Mouse (Mus musculus): ENCODE measurements around the gene Mettl14.
"Not testable (repeated sequence)": the region's sequence is repeated elsewhere in the genome, so short reads cannot be mapped to it uniquely, and the experiment has no call there.

Gene Mettl14

GRCm38 (mm10) chr3:123366820-123367219 lies 19.1 kb downstream of the Mettl14 start:
- not testable (repeated sequence) for DNase-seq (ENCODE audit: low read depth in 2 of 2, low spot score in 2 of 2)

DNA sequence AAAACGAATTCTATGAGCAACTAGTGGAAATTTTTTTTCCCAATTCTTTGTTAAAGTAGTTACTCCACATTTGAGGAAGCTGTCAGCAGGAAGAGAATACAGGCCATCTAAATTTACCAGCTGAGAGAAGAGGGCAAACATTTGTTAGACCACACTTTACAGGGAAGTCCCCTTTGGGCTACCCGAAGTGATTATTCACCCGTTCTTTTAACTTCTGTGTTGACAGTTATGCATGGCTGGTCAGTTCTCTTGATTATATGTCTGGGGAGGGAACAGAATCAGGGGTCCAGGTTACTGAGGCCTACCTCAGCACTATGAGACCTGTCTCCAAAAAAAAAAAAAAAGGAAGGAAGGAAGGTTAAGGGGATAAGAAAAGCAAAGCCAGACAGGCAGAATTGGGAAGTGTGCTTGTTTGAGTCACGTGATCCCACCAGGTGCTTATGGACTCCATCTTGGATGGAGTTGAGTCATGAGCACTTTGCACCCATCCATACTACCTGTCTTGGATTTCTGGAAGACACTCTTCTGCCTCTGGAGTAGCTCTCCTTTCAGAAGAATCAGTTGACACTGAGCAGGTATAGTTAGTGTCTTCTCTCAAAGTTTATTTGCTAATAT lies 29.4 kb downstream of the Mettl14 start:
- DNase-seq (ENCODE audit: low read depth in 2 of 2, low spot score in 2 of 2): no peak

DNA sequence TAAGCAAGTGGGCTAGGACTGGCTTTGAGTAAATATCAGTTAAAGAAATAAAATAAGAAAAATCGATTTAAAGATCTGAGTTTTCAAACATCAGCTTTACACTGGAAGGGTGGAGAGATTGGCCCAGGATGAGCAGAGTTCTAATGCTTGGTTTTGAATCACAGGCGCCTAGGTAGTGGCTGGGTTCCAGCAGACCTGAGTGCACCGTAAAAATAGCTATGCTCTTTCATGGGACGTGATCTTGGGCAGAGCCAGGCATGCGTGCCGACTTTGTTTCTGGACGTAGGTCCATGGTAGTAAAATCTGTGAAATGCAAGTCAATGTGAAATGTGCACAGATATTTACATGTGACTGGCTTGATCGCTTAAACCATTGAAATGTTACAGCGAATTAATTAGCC lies 31.5 kb downstream of the Mettl14 start:
- no peak for DNase-seq (ENCODE audit: low read depth in 2 of 2, low spot score in 2 of 2)

- DNase-seq (ENCODE audit: low read depth in 2 of 2, low spot score in 2 of 2): no peak
Measured at GRCm38 (mm10) chr3:123353661-123354060, 32.2 kb downstream of the Mettl14 start.

- DNase-seq (ENCODE audit: low read depth in 2 of 2, low spot score in 2 of 2): peak; percentile 10 to 37
Measured at GRCm38 (mm10) chr3:123353183-123353582, 32.7 kb downstream of the Mettl14 start.

GRCm38 (mm10) chr3:123351519-123351918 lies 34.4 kb downstream of the Mettl14 start:
- no peak for DNase-seq (ENCODE audit: low read depth in 2 of 2, low spot score in 2 of 2)

- DNase-seq (ENCODE audit: low read depth in 2 of 2, low spot score in 2 of 2): no peak
Measured at GRCm38 (mm10) chr3:123350602-123351001, 35.3 kb downstream of the Mettl14 start.

DNA sequence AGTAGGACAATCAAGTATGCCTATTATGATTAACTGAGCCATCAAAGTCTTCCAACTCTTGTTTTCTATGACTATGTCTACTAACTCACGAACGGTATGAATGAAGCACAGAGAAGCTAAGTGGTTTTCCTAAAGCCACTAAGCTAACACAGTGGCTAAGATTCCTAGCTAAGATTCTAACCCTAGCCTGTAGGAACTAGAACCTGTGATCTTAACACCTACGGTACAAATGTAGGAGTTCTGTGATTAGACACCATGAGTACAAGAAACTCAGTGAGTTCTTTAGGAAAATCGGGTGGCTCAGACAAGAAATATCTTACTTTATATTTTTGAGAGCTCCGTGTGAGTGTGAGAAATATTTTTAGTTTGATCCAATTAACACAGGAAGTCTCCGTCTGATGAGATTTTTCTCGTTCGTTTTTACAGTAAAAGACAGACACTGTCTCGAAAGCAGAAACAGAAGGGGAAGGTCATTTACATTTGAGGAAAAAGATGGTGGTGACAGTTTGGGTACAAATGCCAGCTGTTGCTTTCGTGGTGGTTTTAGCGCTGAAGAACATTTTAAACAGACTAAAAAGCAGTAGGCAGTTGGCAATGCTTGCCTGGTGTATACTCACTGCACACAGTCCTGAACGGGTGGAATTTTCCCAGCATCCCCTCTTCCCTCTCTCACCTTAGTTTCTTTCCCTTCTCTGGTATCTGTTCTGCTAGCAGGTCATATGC lies 37.7 kb downstream of the Mettl14 start:
- no peak for DNase-seq (ENCODE audit: low read depth in 2 of 2, low spot score in 2 of 2)

DNA sequence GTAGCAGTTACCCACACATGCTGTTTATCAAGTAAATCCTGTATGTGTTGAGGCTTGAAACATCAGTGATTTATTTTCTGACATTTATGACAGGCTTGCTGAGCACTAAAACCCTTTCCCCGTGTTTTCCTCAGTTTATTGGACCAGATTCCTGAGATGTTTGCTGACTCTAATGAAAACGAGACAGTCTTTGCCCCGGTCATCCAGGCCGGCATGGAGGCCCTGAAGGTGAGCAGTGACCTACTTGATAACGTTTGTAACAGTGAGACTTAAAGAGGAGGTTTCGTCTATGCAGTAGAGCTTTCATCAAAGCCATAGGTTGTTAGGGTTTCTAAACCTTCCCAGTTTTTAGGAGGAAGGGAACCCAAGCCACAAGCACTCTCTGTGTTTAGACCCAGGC lies 42.2 kb downstream of the Mettl14 start:
- DNase-seq (ENCODE audit: low read depth in 2 of 2, low spot score in 2 of 2): no peak

DNA sequence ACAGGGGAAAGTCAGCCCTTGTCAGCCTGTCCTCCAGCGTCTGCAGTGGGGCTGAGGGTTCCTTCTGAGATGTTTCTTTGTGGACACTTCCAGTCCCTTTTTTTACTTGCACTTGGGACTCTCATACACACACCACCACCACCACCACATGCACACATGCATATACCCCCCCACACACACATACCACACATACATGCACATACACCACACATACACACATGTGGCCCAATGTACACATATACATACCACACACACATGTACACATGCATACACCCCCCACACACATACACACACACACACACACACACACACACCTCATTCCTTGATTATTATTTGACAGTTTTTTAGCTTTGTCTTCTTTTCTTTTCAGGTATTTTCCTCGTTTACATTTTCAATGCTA lies 44.9 kb downstream of the Mettl14 start:
- DNase-seq (ENCODE audit: low read depth in 2 of 2, low spot score in 2 of 2): no peak

- no peak for DNase-seq (ENCODE audit: low read depth in 2 of 2, low spot score in 2 of 2)
Measured at GRCm38 (mm10) chr3:123338666-123339195, 47.2 kb downstream of the Mettl14 start.

GRCm38 (mm10) chr3:123337853-123338252 lies 48.1 kb downstream of the Mettl14 start:
- DNase-seq (ENCODE audit: low read depth in 2 of 2, low spot score in 2 of 2): no peak

DNA sequence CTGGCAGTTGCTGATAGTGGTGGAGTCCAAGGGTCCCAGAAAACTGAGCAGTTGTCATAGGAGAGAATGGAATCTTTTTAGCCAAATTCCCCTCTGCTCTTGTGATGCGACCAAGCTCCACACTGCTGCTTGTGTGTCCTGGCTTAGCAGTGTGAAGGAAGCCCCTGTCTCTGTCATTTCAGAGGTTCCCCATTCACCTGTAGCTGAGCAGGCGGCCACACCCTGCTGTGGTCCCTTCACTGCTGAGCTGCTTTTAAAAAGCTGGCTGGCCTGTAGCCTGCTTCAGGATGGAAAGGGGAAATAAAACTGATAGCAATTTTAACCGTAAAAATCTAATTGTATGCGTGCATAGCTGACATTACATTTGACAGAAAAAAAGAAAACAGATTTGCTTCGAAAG lies 49.0 kb downstream of the Mettl14 start:
- no peak for DNase-seq (ENCODE audit: low read depth in 2 of 2, low spot score in 2 of 2)

GRCm38 (mm10) chr3:123336455-123336854 lies 49.5 kb downstream of the Mettl14 start:
- no peak for DNase-seq (ENCODE audit: low read depth in 2 of 2, low spot score in 2 of 2)

- DNase-seq (ENCODE audit: low read depth in 2 of 2, low spot score in 2 of 2): no peak
Measured at GRCm38 (mm10) chr3:123335480-123335879, 50.4 kb downstream of the Mettl14 start.

- no peak for DNase-seq (ENCODE audit: low read depth in 2 of 2, low spot score in 2 of 2)
Measured at GRCm38 (mm10) chr3:123334947-123335346, 51.0 kb downstream of the Mettl14 start.

- DNase-seq (ENCODE audit: low read depth in 2 of 2, low spot score in 2 of 2): no peak
Measured at GRCm38 (mm10) chr3:123333055-123333424, 52.9 kb downstream of the Mettl14 start.

- no peak for DNase-seq (ENCODE audit: low read depth in 2 of 2, low spot score in 2 of 2)
Measured at GRCm38 (mm10) chr3:123332330-123333054, 53.4 kb downstream of the Mettl14 start.

GRCm38 (mm10) chr3:123330221-123330620 lies 55.7 kb downstream of the Mettl14 start:
- DNase-seq (ENCODE audit: low read depth in 2 of 2, low spot score in 2 of 2): no peak

DNA sequence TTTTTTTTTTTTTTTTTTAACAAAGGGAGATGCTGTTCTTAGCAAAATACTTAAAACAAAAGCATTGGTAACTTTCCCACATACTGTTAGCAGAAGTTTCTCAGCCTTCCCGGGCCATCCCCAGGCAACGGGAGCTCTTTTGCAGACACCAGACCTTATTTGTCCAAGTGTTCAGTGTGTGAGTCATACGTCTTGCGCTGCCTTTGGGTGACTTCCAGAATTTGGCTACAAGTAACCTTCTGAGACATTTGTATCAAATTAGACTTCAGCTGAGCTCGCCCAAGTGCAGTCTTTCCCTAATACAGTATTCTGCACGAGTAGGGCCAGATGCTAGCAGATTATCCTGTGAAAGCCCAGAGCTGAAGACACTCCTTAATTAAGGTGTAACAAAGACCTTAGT lies 56.7 kb downstream of the Mettl14 start:
- no peak for DNase-seq (ENCODE audit: low read depth in 2 of 2, low spot score in 2 of 2)

GRCm38 (mm10) chr3:123324326-123324725 lies 61.6 kb downstream of the Mettl14 start:
- DNase-seq (ENCODE audit: low read depth in 2 of 2, low spot score in 2 of 2): no peak

DNA sequence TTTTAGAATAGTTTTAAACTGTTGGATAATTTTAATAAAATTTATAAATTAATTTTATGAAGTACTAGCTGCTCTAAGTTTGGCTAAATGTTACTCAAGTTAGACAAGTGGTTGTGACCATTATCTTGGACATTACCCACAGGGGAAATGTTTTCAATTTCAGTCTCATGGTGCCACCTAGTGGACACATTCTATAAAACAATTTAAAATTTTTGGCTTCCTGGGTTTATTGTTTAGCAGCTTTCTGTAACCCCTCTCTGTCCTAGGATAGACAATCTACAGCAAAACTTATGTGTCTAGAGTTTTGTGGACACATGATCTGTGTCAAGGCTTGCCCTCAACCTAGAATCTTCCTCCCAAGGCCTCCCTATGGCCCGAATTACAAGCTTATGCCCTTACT lies 63.8 kb downstream of the Mettl14 start:
- DNase-seq (ENCODE audit: low read depth in 2 of 2, low spot score in 2 of 2): peak in 1 of 2 experiments; percentile 34
